Mouse (Mus musculus): ENCODE data around the gene Tmem253. TPM values are rescaled to one million over a fixed set of nuclear protein-coding genes. Genes with fewer than 3 reads are reported as not detected.

Tmem253 gene
- 1.3 and 1.9 TPM in 2 replicates for polyA plus RNA-seq (2011; ENCODE audit: insufficient read depth, insufficient read length, low read depth, missing spikeins)

DNA sequence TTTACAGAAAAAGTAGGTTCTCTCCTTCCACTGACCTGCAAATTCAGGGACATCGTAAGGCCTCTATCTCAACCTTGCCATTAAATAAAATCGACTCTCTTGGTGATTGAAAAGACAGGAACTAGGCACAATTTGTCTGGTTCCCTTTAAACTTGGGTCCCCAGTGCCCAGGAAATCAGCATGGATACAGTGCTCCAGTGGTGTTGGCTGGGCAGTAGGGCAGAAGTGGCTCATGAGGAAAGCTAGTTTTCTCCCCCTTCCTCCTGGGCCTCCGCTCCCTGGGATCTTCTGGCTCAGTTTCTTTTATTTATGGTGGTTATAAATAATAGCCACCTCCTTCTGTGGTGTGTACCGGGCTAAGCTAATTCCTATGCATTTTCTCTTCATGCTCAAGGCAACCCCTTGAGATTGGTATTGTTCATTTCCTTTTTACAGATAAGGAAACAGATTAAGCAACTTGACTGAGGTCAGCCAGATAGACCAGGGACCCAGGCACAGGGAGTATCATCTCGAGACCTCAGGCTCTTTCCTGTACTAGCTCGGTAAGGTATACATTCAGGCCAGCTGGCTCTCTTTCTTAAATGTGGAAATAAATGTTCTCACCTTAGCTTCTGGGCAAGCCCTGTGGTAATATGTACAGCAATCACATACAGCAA lies at the start of gene Tmem253:
Tmem253 (plus strand) TSS at position 214 of the 656 bp plus-strand sequence.
- Histone ChIP-seq H3K4me1 (ENCODE audit: control insufficient read depth, insufficient read depth, low read length) (peaks cover 8% of the 10 kb centered on the region), H3K27ac (ENCODE audit: insufficient read depth, low read length) (peak within 1 kb of the TSS; percentile 98), H3K27me3 (ENCODE audit: control insufficient read depth, insufficient read depth, low read length, poor library complexity, severe bottlenecking) (no peaks in the 10 kb centered on the region), H3K36me3 (ENCODE audit: control insufficient read depth, insufficient read depth, low read length, poor library complexity, severe bottlenecking) (no peaks in the 10 kb centered on the region), H3K9ac (ENCODE audit: low read depth, poor library complexity, severe bottlenecking) (peak within 1 kb of the TSS; percentile 98), H3K9me3 (replicated peaks; ENCODE audit: control insufficient read depth, insufficient read depth, low read length, poor library complexity, severe bottlenecking) (no peaks in the 10 kb centered on the region), H3K4me3 (ENCODE audit: low read depth, low read length) (peak within 1 kb of the TSS; percentile 97)
- no peak for TF ChIP-seq CTCF (IDR thresholded peaks at IDR 0.05; ENCODE audit: low read depth, low read length)
- TF ChIP-seq POLR2A (IDR thresholded peaks at IDR 0.05; ENCODE audit: insufficient read depth, low read length), result no peak
- no peak for TF ChIP-seq EP300 (IDR thresholded peaks at IDR 0.05; ENCODE audit: insufficient read depth, low read depth, low read length)

DNA sequence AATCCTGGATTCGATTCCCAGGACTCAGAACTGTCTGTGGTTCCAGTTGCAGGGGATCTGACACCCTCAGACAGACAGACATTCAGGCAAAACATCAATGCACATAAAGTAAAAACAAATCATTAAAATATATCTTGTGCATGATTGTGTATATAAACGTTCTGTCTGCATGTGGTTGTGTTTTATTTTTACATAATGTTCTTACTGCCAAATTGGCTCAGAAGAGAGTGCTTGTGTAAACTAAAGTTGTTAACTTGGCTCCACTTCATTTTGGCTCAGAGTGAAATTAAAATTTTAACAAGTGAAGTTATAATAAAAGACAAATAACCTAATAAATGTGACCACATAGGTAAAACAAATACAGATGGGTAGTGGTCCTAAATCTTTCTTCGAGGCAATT lies 48.1 kb upstream of the Tmem253 start:
- H3K4me3 ChIP-seq (ENCODE audit: low read depth, low read length), result no peak overlapping the region
- no peaks in the 10 kb centered on the region for H3K4me1 ChIP-seq (ENCODE audit: control insufficient read depth, insufficient read depth, low read length)
- no peak for TF ChIP-seq EP300 (IDR thresholded peaks at IDR 0.05; ENCODE audit: insufficient read depth, low read depth, low read length)
- TF ChIP-seq POLR2A (IDR thresholded peaks at IDR 0.05; ENCODE audit: insufficient read depth, low read length), result no peak
- TF ChIP-seq CTCF (IDR thresholded peaks at IDR 0.05; ENCODE audit: low read depth, low read length), result no peak
- no peak overlapping the region for H3K9ac ChIP-seq (ENCODE audit: low read depth, poor library complexity, severe bottlenecking)
- no peaks in the 10 kb centered on the region for H3K36me3 ChIP-seq (ENCODE audit: control insufficient read depth, insufficient read depth, low read length, poor library complexity, severe bottlenecking)
- H3K9me3 ChIP-seq (replicated peaks; ENCODE audit: control insufficient read depth, insufficient read depth, low read length, poor library complexity, severe bottlenecking), result no peaks in the 10 kb centered on the region
- no peaks in the 10 kb centered on the region for H3K27me3 ChIP-seq (ENCODE audit: control insufficient read depth, insufficient read depth, low read length, poor library complexity, severe bottlenecking)
- H3K27ac ChIP-seq (ENCODE audit: insufficient read depth, low read length), result no peak overlapping the region

- no peaks in the 10 kb centered on the region for H3K4me1 ChIP-seq (ENCODE audit: control insufficient read depth, insufficient read depth, low read length)
- no peaks in the 10 kb centered on the region for H3K36me3 ChIP-seq (ENCODE audit: control insufficient read depth, insufficient read depth, low read length, poor library complexity, severe bottlenecking)
- no peak overlapping the region for H3K4me3 ChIP-seq (ENCODE audit: low read depth, low read length)
- H3K9ac ChIP-seq (ENCODE audit: low read depth, poor library complexity, severe bottlenecking), result no peak overlapping the region
- H3K27me3 ChIP-seq (ENCODE audit: control insufficient read depth, insufficient read depth, low read length, poor library complexity, severe bottlenecking), result no peaks in the 10 kb centered on the region; the same call in 1 of the 2 replicates
- no peaks in the 10 kb centered on the region for H3K9me3 ChIP-seq (replicated peaks; ENCODE audit: control insufficient read depth, insufficient read depth, low read length, poor library complexity, severe bottlenecking)
- TF ChIP-seq POLR2A (IDR thresholded peaks at IDR 0.05; ENCODE audit: insufficient read depth, low read length) (no peak), CTCF (IDR thresholded peaks at IDR 0.05; ENCODE audit: low read depth, low read length) (no peak), EP300 (IDR thresholded peaks at IDR 0.05; ENCODE audit: insufficient read depth, low read depth, low read length) (no peak)
- no peak overlapping the region for H3K27ac ChIP-seq (ENCODE audit: insufficient read depth, low read length)
These were observed 36.2 kb upstream of the Tmem253 start for GRCm38 (mm10) chr14:51979252-51979651.

- TF ChIP-seq POLR2A (IDR thresholded peaks at IDR 0.05; ENCODE audit: insufficient read depth, low read length) (no peak), EP300 (IDR thresholded peaks at IDR 0.05; ENCODE audit: insufficient read depth, low read depth, low read length) (no peak), CTCF (IDR thresholded peaks at IDR 0.05; ENCODE audit: low read depth, low read length) (no peak)
- no peaks in the 10 kb centered on the region for H3K9me3 ChIP-seq (replicated peaks; ENCODE audit: control insufficient read depth, insufficient read depth, low read length, poor library complexity, severe bottlenecking)
- peaks cover 4% of the 10 kb centered on the region for H3K27me3 ChIP-seq (ENCODE audit: control insufficient read depth, insufficient read depth, low read length, poor library complexity, severe bottlenecking)
- no peak overlapping the region for H3K27ac ChIP-seq (ENCODE audit: insufficient read depth, low read length)
- H3K4me3 ChIP-seq (ENCODE audit: low read depth, low read length), result no peak overlapping the region
- no peaks in the 10 kb centered on the region for H3K4me1 ChIP-seq (ENCODE audit: control insufficient read depth, insufficient read depth, low read length)
- no peaks in the 10 kb centered on the region for H3K36me3 ChIP-seq (ENCODE audit: control insufficient read depth, insufficient read depth, low read length, poor library complexity, severe bottlenecking)
- no peak overlapping the region for H3K9ac ChIP-seq (ENCODE audit: low read depth, poor library complexity, severe bottlenecking)
These were observed 32.2 kb upstream of the Tmem253 start for GRCm38 (mm10) chr14:51983251-51983650.

- H3K9ac ChIP-seq (ENCODE audit: low read depth, poor library complexity, severe bottlenecking), result peak overlapping the region; percentile 75
- TF ChIP-seq EP300 (IDR thresholded peaks at IDR 0.05; ENCODE audit: insufficient read depth, low read depth, low read length) (no peak), POLR2A (IDR thresholded peaks at IDR 0.05; ENCODE audit: insufficient read depth, low read length) (no peak), CTCF (IDR thresholded peaks at IDR 0.05; ENCODE audit: low read depth, low read length) (no peak)
- H3K9me3 ChIP-seq (replicated peaks; ENCODE audit: control insufficient read depth, insufficient read depth, low read length, poor library complexity, severe bottlenecking), result no peaks in the 10 kb centered on the region
- no peak overlapping the region for H3K27ac ChIP-seq (ENCODE audit: insufficient read depth, low read length)
- H3K36me3 ChIP-seq (ENCODE audit: control insufficient read depth, insufficient read depth, low read length, poor library complexity, severe bottlenecking), result no peaks in the 10 kb centered on the region
- H3K4me1 ChIP-seq (ENCODE audit: control insufficient read depth, insufficient read depth, low read length), result no peaks in the 10 kb centered on the region
- peak overlapping the region; percentile 68 for H3K4me3 ChIP-seq (ENCODE audit: low read depth, low read length)
- H3K27me3 ChIP-seq (ENCODE audit: control insufficient read depth, insufficient read depth, low read length, poor library complexity, severe bottlenecking), result peaks cover 4% of the 10 kb centered on the region
These were observed 31.6 kb upstream of the Tmem253 start for GRCm38 (mm10) chr14:51983855-51984246.
